Mouse (Mus musculus) lung, embryonic 15.5 days (tissue): ENCODE measurements around the gene Spry1. TPM values are rescaled to one million over a fixed set of nuclear protein-coding genes. Genes with fewer than 3 reads are reported as not detected.

Experiments used
- ATAC-seq: fragments of 200-750 bp; cut with Nextera tagmentation; 2 replicates; pipeline ENCODE4 v1.8.0; 2017; ENCODE audit warnings: moderate number of reproducible peaks, borderline replicate concordance; ENCODE audit not compliant: low FRiP score, low TSS enrichment; ENCODE audit errors: extremely low read depth
- H3K27ac ChIP-seq: fragments of 300-500 bp; sonication (generic); 2 replicates; pipeline ENCODE4 v1.5.1; 2015; ENCODE audit warnings: moderate library complexity, mild to moderate bottlenecking, inconsistent platforms
- H3K27me3 ChIP-seq: fragments of 300-500 bp; sonication (generic); 2 replicates; pipeline ENCODE4 v1.6.1; 2015; ENCODE audit warnings: inconsistent platforms
- H3K36me3 ChIP-seq: fragments of 300-500 bp; sonication (generic); 2 replicates; pipeline ENCODE4 v1.6.1; 2015; ENCODE audit warnings: inconsistent platforms
- H3K4me1 ChIP-seq: fragments of 300-500 bp; sonication (generic); 2 replicates; pipeline ENCODE4 v1.6.1; 2015; ENCODE audit warnings: inconsistent platforms
- H3K4me2 ChIP-seq: fragments of 300-500 bp; sonication (generic); 2 replicates; pipeline ENCODE4 v1.6.1; 2015; ENCODE audit warnings: inconsistent platforms, mild to moderate bottlenecking, moderate library complexity
- H3K4me3 ChIP-seq: fragments of 300-500 bp; sonication (generic); 2 replicates; pipeline ENCODE4 v1.5.1; 2015; ENCODE audit warnings: mild to moderate bottlenecking, inconsistent platforms
- H3K9ac ChIP-seq: fragments of 300-500 bp; sonication (generic); 2 replicates; pipeline ENCODE4 v1.6.1; 2015; ENCODE audit warnings: inconsistent platforms
- H3K9me3 ChIP-seq: fragments of 300-500 bp; sonication (generic); 2 replicates; pipeline ENCODE4 v1.6.1; 2016; ENCODE audit warnings: inconsistent platforms
- WGBS: fragments of 180-500 bp; shearing (Covaris S2); methylation state at CpG from one replicate; pipeline ENCODE4 v1.1.7; 2015; 5-methylcytosine and 5-hydroxymethylcytosine counted together
- polyA plus RNA-seq: library from polyadenylated mRNA; unstranded; fragments of >200 nt; fragmentation: Nextera tagmentation; extraction: Ambion mirVana; gene quantifications from 2 replicates; pipeline ENCODE4 v1.2.1, GENCODE M21; 2015

The Spry1 gene
- polyA plus RNA-seq, 1 experiment from 2014 or later = 15.8 TPM

- peaks cover 19% of the 10 kb centered on the region for H3K4me1 ChIP-seq
- H3K9me3 ChIP-seq = no peaks in the 10 kb centered on the region
- H3K9ac ChIP-seq = no peak overlapping the region
- H3K4me3 ChIP-seq = no peak overlapping the region
- no peak for ATAC-seq
- no peak overlapping the region for H3K27ac ChIP-seq
- 62% methylated on average over 11 of the region's 11 CpGs for WGBS
- H3K4me2 ChIP-seq = no peak overlapping the region
- H3K27me3 ChIP-seq = peaks cover 9% of the 10 kb centered on the region; the same call in 1 of the 2 replicates
- H3K36me3 ChIP-seq = no peaks in the 10 kb centered on the region
Observed at GRCm38 (mm10) chr3:37675056-37675525, 35.3 kb downstream of the Spry1 start.

- H3K9me3 ChIP-seq = no peaks in the 10 kb centered on the region
- peaks cover 9% of the 10 kb centered on the region; the same call in 1 of the 2 replicates for H3K27me3 ChIP-seq
- H3K4me2 ChIP-seq = no peak overlapping the region
- no peaks in the 10 kb centered on the region for H3K36me3 ChIP-seq
- H3K4me1 ChIP-seq = peaks cover 19% of the 10 kb centered on the region
- no peak for ATAC-seq
- H3K9ac ChIP-seq = no peak overlapping the region
- no peak overlapping the region for H3K4me3 ChIP-seq
- WGBS = 54% methylated on average over 8 of the region's 8 CpGs
- no peak overlapping the region for H3K27ac ChIP-seq
Observed at GRCm38 (mm10) chr3:37676291-37676690, 36.5 kb downstream of the Spry1 start.

DNA sequence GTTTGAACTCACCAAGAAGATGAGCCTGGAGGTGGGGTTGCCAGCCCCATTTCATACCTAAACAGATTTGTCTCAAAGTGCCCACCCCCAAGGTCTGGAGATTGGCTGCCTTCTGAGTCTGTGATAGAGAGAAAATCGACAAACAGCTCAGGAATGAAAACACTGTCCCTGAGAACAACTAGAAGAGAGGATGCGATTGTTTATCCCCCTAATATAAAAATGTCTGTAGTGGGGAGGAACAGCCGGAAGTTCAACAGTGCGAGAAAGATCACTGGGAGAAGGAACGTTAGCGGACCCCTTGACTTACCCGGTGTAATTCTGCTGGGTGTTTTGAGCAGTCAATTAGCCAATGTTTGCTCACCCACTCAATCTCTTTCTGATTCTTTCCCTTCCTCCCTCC, 46.5 kb downstream of the Spry1 start:
- no peaks in the 10 kb centered on the region for H3K9me3 ChIP-seq
- H3K27ac ChIP-seq = peak overlapping the region; percentile 91
- peak overlapping the region; percentile 58; the same call in 1 of the 2 replicates for H3K4me2 ChIP-seq
- no peak overlapping the region for H3K4me3 ChIP-seq
- H3K36me3 ChIP-seq = no peaks in the 10 kb centered on the region
- 15% methylated on average over 7 of the region's 7 CpGs for WGBS
- no peak overlapping the region for H3K9ac ChIP-seq
- ATAC-seq = no peak
- peaks cover 35% of the 10 kb centered on the region for H3K4me1 ChIP-seq
- no peaks in the 10 kb centered on the region; the same call in 1 of the 2 replicates for H3K27me3 ChIP-seq

- no peaks in the 10 kb centered on the region for H3K9me3 ChIP-seq
- peak overlapping the region; percentile 91 for H3K27ac ChIP-seq
- no peak overlapping the region for H3K9ac ChIP-seq
- WGBS = 20% methylated on average over 6 of the region's 6 CpGs
- ATAC-seq = no peak
- peaks cover 35% of the 10 kb centered on the region for H3K4me1 ChIP-seq
- no peaks in the 10 kb centered on the region; the same call in 1 of the 2 replicates for H3K27me3 ChIP-seq
- no peaks in the 10 kb centered on the region for H3K36me3 ChIP-seq
- H3K4me3 ChIP-seq = peak overlapping the region; percentile 31
- H3K4me2 ChIP-seq = peak overlapping the region; percentile 58
Observed at GRCm38 (mm10) chr3:37686751-37687150, 47.0 kb downstream of the Spry1 start.

DNA sequence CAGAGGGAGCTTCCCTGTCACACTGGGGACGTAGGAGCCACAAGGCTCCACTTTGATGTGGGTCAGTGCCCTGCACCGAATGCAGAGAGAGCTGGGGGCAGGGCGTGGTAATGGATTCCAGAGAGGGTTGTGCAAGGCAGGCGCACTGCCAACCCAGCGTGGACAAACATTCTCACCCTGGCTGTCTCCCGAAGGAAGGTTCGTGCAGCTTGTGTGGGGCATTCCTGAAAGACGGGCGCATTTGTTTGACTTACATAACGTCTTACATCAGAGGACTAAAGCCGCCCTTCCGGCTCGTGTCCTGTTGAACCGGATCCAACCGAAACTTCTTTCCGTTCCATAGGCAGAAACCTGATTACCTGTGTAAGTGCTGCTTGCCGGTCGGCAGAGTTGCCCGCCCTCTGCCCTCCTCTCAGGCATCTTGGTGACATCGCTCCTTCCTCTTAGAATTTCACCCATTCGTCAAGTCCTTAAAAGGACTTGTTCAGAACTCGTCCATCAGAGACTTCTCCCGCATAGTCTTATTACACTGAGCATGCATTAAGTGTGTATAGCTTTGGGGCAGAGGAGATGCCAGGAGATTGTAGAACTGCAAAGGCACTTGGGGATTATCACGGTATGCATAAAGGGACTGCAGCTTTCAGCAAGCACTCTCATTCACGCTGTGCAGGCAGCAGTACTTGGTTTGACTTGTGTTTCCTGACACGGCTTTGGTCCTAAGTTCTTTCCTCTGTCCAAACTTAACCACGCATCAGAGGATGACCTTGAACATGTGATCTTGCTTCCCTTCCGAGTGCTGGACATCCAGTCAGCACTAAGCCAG, 47.6 kb downstream of the Spry1 start:
- no peaks in the 10 kb centered on the region for H3K36me3 ChIP-seq
- H3K27ac ChIP-seq = peak overlapping the region; percentile 91
- H3K27me3 ChIP-seq = no peaks in the 10 kb centered on the region; the same call in 1 of the 2 replicates
- peak overlapping the region; percentile 58 for H3K4me2 ChIP-seq
- no peaks in the 10 kb centered on the region for H3K9me3 ChIP-seq
- peak; percentile 70 for ATAC-seq
- H3K9ac ChIP-seq = no peak overlapping the region
- H3K4me3 ChIP-seq = peak overlapping the region; percentile 31
- 17% methylated on average over 28 of the region's 28 CpGs for WGBS
- H3K4me1 ChIP-seq = peaks cover 35% of the 10 kb centered on the region

DNA sequence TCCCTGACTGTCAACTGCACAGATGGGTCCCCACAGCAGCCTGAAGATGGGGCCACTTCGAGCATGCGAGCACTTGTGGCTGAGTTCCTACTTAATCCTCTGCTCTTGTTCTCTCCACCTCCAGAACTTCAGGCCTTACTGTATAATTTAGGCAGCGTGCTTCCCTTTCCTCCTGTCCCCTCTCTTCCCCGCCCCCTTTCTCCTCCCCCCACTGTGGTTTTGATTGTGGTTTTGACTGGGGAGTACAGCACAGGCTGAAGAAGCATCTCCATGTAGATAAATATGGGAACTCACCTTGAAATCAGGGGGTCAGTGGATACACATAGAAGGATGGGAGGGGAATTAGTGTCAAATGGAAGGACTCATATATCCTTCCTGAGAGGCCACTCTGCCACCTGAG, 53.2 kb downstream of the Spry1 start:
- Histone ChIP-seq H3K9me3 (no peaks in the 10 kb centered on the region), H3K4me1 (peaks cover 17% of the 10 kb centered on the region; the same call in 1 of the 2 replicates), H3K4me3 (no peak overlapping the region)

DNA sequence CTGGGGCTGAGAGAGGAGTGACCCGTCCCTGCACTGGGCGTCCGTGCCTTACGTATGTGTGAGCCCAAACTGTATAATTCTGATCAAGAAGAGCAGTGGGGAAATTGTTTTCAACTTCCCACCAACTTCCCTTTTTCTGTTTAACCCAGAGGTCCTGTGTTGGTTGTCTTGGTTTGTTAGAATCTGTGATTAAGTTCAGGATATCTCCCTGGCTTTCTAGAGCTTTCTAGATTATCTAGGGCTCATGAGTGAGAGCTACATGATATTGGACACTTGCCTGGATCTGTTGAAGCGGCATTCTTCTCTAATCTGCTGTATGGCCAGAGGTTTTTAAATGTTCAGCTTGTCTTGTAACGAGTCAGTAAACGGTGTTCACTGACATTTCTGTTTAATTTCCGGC, 53.8 kb downstream of the Spry1 start:
- H3K27me3 ChIP-seq = no peaks in the 10 kb centered on the region
- WGBS = 40% methylated on average over 8 of the region's 8 CpGs
- no peak for ATAC-seq
- no peaks in the 10 kb centered on the region for H3K36me3 ChIP-seq
- no peaks in the 10 kb centered on the region for H3K9me3 ChIP-seq
- H3K9ac ChIP-seq = no peak overlapping the region
- H3K4me2 ChIP-seq = no peak overlapping the region
- H3K4me1 ChIP-seq = peaks cover 11% of the 10 kb centered on the region; the same call in 1 of the 2 replicates
- peak overlapping the region; percentile 27; the same call in 1 of the 2 replicates for H3K27ac ChIP-seq
- H3K4me3 ChIP-seq = no peak overlapping the region

More for the DNA sequence above, 53.2 kb downstream of the Spry1 start:
- H3K4me2 ChIP-seq = no peak overlapping the region
- H3K27me3 ChIP-seq = no peaks in the 10 kb centered on the region
- H3K27ac ChIP-seq = no peak overlapping the region; the same call in 1 of the 2 replicates
- ATAC-seq = no peak
- H3K36me3 ChIP-seq = no peaks in the 10 kb centered on the region
- 75% methylated on average over 4 of the region's 4 CpGs for WGBS
- no peak overlapping the region for H3K9ac ChIP-seq

Other genes starting within 250 kb of the Spry1 start
- gene Spata5, start 220.1 kb upstream of the Spry1 start, polyA plus RNA-seq = 31.5 and 34.8 TPM in 2 replicates
- gene Nudt6, start 219.7 kb upstream of the Spry1 start, polyA plus RNA-seq = 5.5 and 5.9 TPM in 2 replicates
- 4.7 and 5.8 TPM in 2 replicates for gene Gm5148, start 84.5 kb downstream of the Spry1 start, polyA plus RNA-seq